Mouse (Mus musculus): Measurements from ENCODE around the gene Fmnl3. TPM values are rescaled to one million over a fixed set of nuclear protein-coding genes. Genes with fewer than 3 reads are reported as not detected.
A peak's percentile ranks its signal among the peaks of the same experiment; 100 is the strongest.

The Fmnl3 gene
- total RNA-seq, 1 experiment from 2014 or later: 16.5 TPM

- ATAC-seq (replicated peaks in 1 of 2; ENCODE audit: insufficient read depth in 1 of 2, low FRiP score in 2 of 2, low TSS enrichment in 1 of 2, low read depth in 1 of 2, poor library complexity in 2 of 2, severe bottlenecking in 2 of 2): no peak
These were observed 38.2 kb downstream of the Fmnl3 start for GRCm38 (mm10) chr15:99332111-99332510.

GRCm38 (mm10) chr15:99331341-99331740 lies 38.9 kb downstream of the Fmnl3 start:
- no peak for ATAC-seq (replicated peaks in 1 of 2; ENCODE audit: insufficient read depth in 1 of 2, low FRiP score in 2 of 2, low TSS enrichment in 1 of 2, low read depth in 1 of 2, poor library complexity in 2 of 2, severe bottlenecking in 2 of 2)

GRCm38 (mm10) chr15:99330324-99330723 lies 40.0 kb downstream of the Fmnl3 start:
- no peak for ATAC-seq (replicated peaks in 1 of 2; ENCODE audit: insufficient read depth in 1 of 2, low FRiP score in 2 of 2, low TSS enrichment in 1 of 2, low read depth in 1 of 2, poor library complexity in 2 of 2, severe bottlenecking in 2 of 2)

GRCm38 (mm10) chr15:99328011-99328410 lies 42.3 kb downstream of the Fmnl3 start:
- ATAC-seq (replicated peaks in 1 of 2; ENCODE audit: insufficient read depth in 1 of 2, low FRiP score in 2 of 2, low TSS enrichment in 1 of 2, low read depth in 1 of 2, poor library complexity in 2 of 2, severe bottlenecking in 2 of 2): no peak

GRCm38 (mm10) chr15:99326959-99327358 lies 43.3 kb downstream of the Fmnl3 start:
- ATAC-seq (replicated peaks in 1 of 2; ENCODE audit: insufficient read depth in 1 of 2, low FRiP score in 2 of 2, low TSS enrichment in 1 of 2, low read depth in 1 of 2, poor library complexity in 2 of 2, severe bottlenecking in 2 of 2): no peak; a peak in 1 of 4 replicates

- ATAC-seq (replicated peaks in 1 of 2; ENCODE audit: insufficient read depth in 1 of 2, low FRiP score in 2 of 2, low TSS enrichment in 1 of 2, low read depth in 1 of 2, poor library complexity in 2 of 2, severe bottlenecking in 2 of 2): no peak
These were observed 43.9 kb downstream of the Fmnl3 start for GRCm38 (mm10) chr15:99326407-99326806.

- ATAC-seq (replicated peaks in 1 of 2; ENCODE audit: insufficient read depth in 1 of 2, low FRiP score in 2 of 2, low TSS enrichment in 1 of 2, low read depth in 1 of 2, poor library complexity in 2 of 2, severe bottlenecking in 2 of 2): no peak
These were observed 44.7 kb downstream of the Fmnl3 start for GRCm38 (mm10) chr15:99325598-99325997.

GRCm38 (mm10) chr15:99324151-99324550 lies 46.1 kb downstream of the Fmnl3 start:
- no peak for ATAC-seq (replicated peaks in 1 of 2; ENCODE audit: insufficient read depth in 1 of 2, low FRiP score in 2 of 2, low TSS enrichment in 1 of 2, low read depth in 1 of 2, poor library complexity in 2 of 2, severe bottlenecking in 2 of 2)

- ATAC-seq (replicated peaks in 1 of 2; ENCODE audit: insufficient read depth in 1 of 2, low FRiP score in 2 of 2, low TSS enrichment in 1 of 2, low read depth in 1 of 2, poor library complexity in 2 of 2, severe bottlenecking in 2 of 2): no peak
These were observed 49.3 kb downstream of the Fmnl3 start for GRCm38 (mm10) chr15:99320978-99321377.

- no peak for ATAC-seq (replicated peaks in 1 of 2; ENCODE audit: insufficient read depth in 1 of 2, low FRiP score in 2 of 2, low TSS enrichment in 1 of 2, low read depth in 1 of 2, poor library complexity in 2 of 2, severe bottlenecking in 2 of 2)
These were observed 50.1 kb downstream of the Fmnl3 start for GRCm38 (mm10) chr15:99320168-99320674.

- no peak for ATAC-seq (replicated peaks in 1 of 2; ENCODE audit: insufficient read depth in 1 of 2, low FRiP score in 2 of 2, low TSS enrichment in 1 of 2, low read depth in 1 of 2, poor library complexity in 2 of 2, severe bottlenecking in 2 of 2)
These were observed 50.8 kb downstream of the Fmnl3 start for GRCm38 (mm10) chr15:99319411-99319871.

- no peak for ATAC-seq (replicated peaks in 1 of 2; ENCODE audit: insufficient read depth in 1 of 2, low FRiP score in 2 of 2, low TSS enrichment in 1 of 2, low read depth in 1 of 2, poor library complexity in 2 of 2, severe bottlenecking in 2 of 2)
These were observed 51.3 kb downstream of the Fmnl3 start for GRCm38 (mm10) chr15:99318861-99319410.

- ATAC-seq (replicated peaks in 1 of 2; ENCODE audit: insufficient read depth in 1 of 2, low FRiP score in 2 of 2, low TSS enrichment in 1 of 2, low read depth in 1 of 2, poor library complexity in 2 of 2, severe bottlenecking in 2 of 2): no peak
These were observed 52.2 kb downstream of the Fmnl3 start for GRCm38 (mm10) chr15:99318071-99318470.

GRCm38 (mm10) chr15:99317267-99317651 lies 53.0 kb downstream of the Fmnl3 start:
- no peak for ATAC-seq (replicated peaks in 1 of 2; ENCODE audit: insufficient read depth in 1 of 2, low FRiP score in 2 of 2, low TSS enrichment in 1 of 2, low read depth in 1 of 2, poor library complexity in 2 of 2, severe bottlenecking in 2 of 2)

- ATAC-seq (replicated peaks in 1 of 2; ENCODE audit: insufficient read depth in 1 of 2, low FRiP score in 2 of 2, low TSS enrichment in 1 of 2, low read depth in 1 of 2, poor library complexity in 2 of 2, severe bottlenecking in 2 of 2): peak; percentile 63 to 70; a peak in 3 of 4 replicates
These were observed 53.7 kb downstream of the Fmnl3 start for GRCm38 (mm10) chr15:99316314-99317266.

GRCm38 (mm10) chr15:99314891-99315290 lies 55.4 kb downstream of the Fmnl3 start:
- no peak for ATAC-seq (replicated peaks in 1 of 2; ENCODE audit: insufficient read depth in 1 of 2, low FRiP score in 2 of 2, low TSS enrichment in 1 of 2, low read depth in 1 of 2, poor library complexity in 2 of 2, severe bottlenecking in 2 of 2)

- no peak for ATAC-seq (replicated peaks in 1 of 2; ENCODE audit: insufficient read depth in 1 of 2, low FRiP score in 2 of 2, low TSS enrichment in 1 of 2, low read depth in 1 of 2, poor library complexity in 2 of 2, severe bottlenecking in 2 of 2)
These were observed 59.7 kb downstream of the Fmnl3 start for GRCm38 (mm10) chr15:99310617-99311016.

GRCm38 (mm10) chr15:99309549-99309948 lies 60.7 kb downstream of the Fmnl3 start:
- no peak for ATAC-seq (replicated peaks in 1 of 2; ENCODE audit: insufficient read depth in 1 of 2, low FRiP score in 2 of 2, low TSS enrichment in 1 of 2, low read depth in 1 of 2, poor library complexity in 2 of 2, severe bottlenecking in 2 of 2)

All from hematopoietic stem cell, adult 5-6 weeks (primary cell).